Mouse (Mus musculus): Measurements from ENCODE around the gene Plin5.
"Not testable (repeated sequence)": the region's sequence is repeated elsewhere in the genome, so short reads cannot be mapped to it uniquely, and the experiment has no call there.

Gene Plin5

DNA sequence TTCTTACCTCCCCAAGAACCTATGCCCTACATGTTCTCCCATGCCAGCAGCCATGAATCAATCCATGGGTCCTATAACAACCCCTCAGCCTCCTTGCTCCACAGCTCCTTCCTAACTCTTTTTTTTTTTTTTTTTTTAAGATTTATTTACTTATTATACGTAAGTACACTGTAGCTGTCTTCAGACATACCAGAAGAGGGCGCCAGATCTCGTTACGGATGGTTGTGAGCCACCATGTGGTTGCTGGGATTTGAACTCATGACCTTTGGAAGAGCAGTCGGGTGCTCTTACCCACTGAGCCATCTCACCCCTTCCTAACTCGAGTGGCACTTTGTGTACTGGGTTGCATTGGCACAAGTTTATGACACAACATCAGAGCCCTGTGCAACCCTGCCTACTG is 51.7 kb downstream of the Plin5 start:
- DNase-seq: not testable (repeated sequence)

DNA sequence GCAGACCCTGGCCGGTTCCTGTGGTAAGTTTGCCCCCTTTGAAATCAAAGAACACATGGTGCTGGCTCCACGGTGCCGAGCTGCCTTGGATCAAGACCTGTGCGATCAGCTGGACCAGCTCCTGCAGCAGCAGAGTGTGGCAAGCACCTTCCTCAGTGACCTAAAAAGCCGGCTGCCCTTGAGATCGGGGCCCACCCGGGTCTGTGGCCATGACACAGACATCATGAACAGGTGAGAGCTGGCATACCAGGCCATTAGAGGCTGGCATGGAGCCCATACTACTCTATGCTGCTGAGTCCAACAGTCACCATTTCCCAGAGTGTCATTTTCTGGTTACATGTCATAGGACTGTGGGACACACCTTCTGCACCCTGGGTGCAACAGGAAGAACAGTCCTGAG is 55.3 kb downstream of the Plin5 start:
- DNase-seq: no peak
